In the genomic region with DNA sequence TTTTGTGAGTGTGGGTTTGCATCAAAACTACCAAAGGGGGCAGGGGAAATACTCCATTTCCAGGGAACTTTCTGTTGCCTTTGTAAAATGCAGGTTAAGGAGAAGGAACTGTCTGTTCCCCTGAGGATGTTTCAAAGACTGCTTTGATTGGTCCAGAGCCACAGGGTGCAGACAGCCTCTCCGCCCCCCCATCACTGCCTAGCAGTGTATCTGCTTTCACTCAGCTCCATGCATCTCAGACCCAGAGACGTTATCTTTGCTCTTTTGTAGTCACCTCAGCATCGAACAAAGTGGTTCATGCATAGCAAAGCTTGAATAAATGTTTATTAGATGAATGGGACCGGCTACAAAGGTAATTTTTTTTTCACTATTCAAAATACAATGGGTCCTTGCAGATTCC, we compare ENCODE assay signal across 30 mouse cellular contexts. TPM values are rescaled to one million over a fixed set of nuclear protein-coding genes. Genes with fewer than 3 reads are reported as not detected.
DNase-seq lines count a peak whose midpoint lies in the region; ATAC-seq and TF ChIP-seq lines count a peak whose summit lies in the region.
"Had no signal": no experiment of that assay in that cellular context is flagged by ENCODE, and none has a peak within 500 bp of the region (broad histone marks: within the 10 kb centered on the region; RNA-seq: fewer than 3 reads in every experiment).

No protein-coding gene starts in this region.

- H3K9me3 ChIP-seq in forebrain, embryonic 10.5 days = no peaks in the 10 kb centered on the region
- H3K9me3 ChIP-seq in forebrain, embryonic 15.5 days = no peaks in the 10 kb centered on the region
- H3K9me3 ChIP-seq in hindbrain, embryonic 14.5 days (ENCODE audit: control insufficient read depth, low read length) = no peaks in the 10 kb centered on the region
- no peaks in the 10 kb centered on the region for H3K9me3 ChIP-seq in hindbrain, embryonic 13.5 days
- H3K9me3 ChIP-seq in midbrain, embryonic 15.5 days = no peaks in the 10 kb centered on the region
- no peaks in the 10 kb centered on the region for H3K9me3 ChIP-seq in lung, postnatal 0 days (ENCODE audit: low read length)
- H3K9me3 ChIP-seq: embryonic facial prominence, embryonic 13.5 days; G1E; heart, embryonic 12.5 days; hindbrain, embryonic 15.5 days; liver, embryonic 12.5 days; neural tube, embryonic 15.5 days had no signal

- H3K36me3 ChIP-seq in forebrain, embryonic 10.5 days (replicated peaks) = no peaks in the 10 kb centered on the region
- H3K36me3 ChIP-seq in forebrain, embryonic 15.5 days = no peaks in the 10 kb centered on the region
- H3K36me3 ChIP-seq in hindbrain, embryonic 14.5 days (replicated peaks; ENCODE audit: control insufficient read depth, insufficient read depth) = no peaks in the 10 kb centered on the region
- no peaks in the 10 kb centered on the region for H3K36me3 ChIP-seq in hindbrain, embryonic 13.5 days
- no peaks in the 10 kb centered on the region for H3K36me3 ChIP-seq in midbrain, embryonic 15.5 days (replicated peaks)
- no peaks in the 10 kb centered on the region for H3K36me3 ChIP-seq in lung, postnatal 0 days (ENCODE audit: insufficient read depth, low read length)
- H3K36me3 ChIP-seq: embryonic facial prominence, embryonic 13.5 days; G1E; heart, embryonic 12.5 days; hindbrain, embryonic 15.5 days; liver, embryonic 12.5 days; neural tube, embryonic 15.5 days had no signal

- H3K4me3 ChIP-seq in forebrain, embryonic 10.5 days = no peak overlapping the region
- H3K4me3 ChIP-seq in forebrain, embryonic 15.5 days = no peak overlapping the region
- no peak overlapping the region for H3K4me3 ChIP-seq in hindbrain, embryonic 14.5 days (replicated peaks; ENCODE audit: low read length)
- H3K4me3 ChIP-seq in hindbrain, embryonic 13.5 days = no peak overlapping the region
- no peak overlapping the region for H3K4me3 ChIP-seq in midbrain, embryonic 15.5 days
- no peak overlapping the region for H3K4me3 ChIP-seq in lung, postnatal 0 days (ENCODE audit: low read depth, low read length)
- H3K4me3 ChIP-seq: embryonic facial prominence, embryonic 13.5 days; heart, embryonic 12.5 days; hindbrain, embryonic 15.5 days; liver, embryonic 12.5 days; neural tube, embryonic 15.5 days had no signal

- H3K4me1 ChIP-seq in forebrain, embryonic 10.5 days = peaks cover 40% of the 10 kb centered on the region
- H3K4me1 ChIP-seq in forebrain, embryonic 15.5 days = peaks cover 28% of the 10 kb centered on the region
- H3K4me1 ChIP-seq in hindbrain, embryonic 14.5 days (replicated peaks; ENCODE audit: control insufficient read depth, insufficient read depth, low read length) = peaks cover 7% of the 10 kb centered on the region; the same call in 1 of the 2 replicates
- peaks cover 26% of the 10 kb centered on the region for H3K4me1 ChIP-seq in hindbrain, embryonic 13.5 days (replicated peaks)
- peaks cover 28% of the 10 kb centered on the region for H3K4me1 ChIP-seq in midbrain, embryonic 15.5 days
- H3K4me1 ChIP-seq in lung, postnatal 0 days (ENCODE audit: insufficient read depth, low read depth, low read length) = no peaks in the 10 kb centered on the region; the same call in 1 of the 2 replicates

- WGBS in forebrain, embryonic 10.5 days = 55% methylated on average over 4 of the region's 4 CpGs
- WGBS in forebrain, embryonic 15.5 days = 24% methylated on average over 4 of the region's 4 CpGs
- WGBS in hindbrain, embryonic 14.5 days = 25% methylated on average over 4 of the region's 4 CpGs
- WGBS in hindbrain, embryonic 13.5 days = 26% methylated on average over 4 of the region's 4 CpGs
- 13% methylated on average over 4 of the region's 4 CpGs for WGBS in midbrain, embryonic 15.5 days
- WGBS in lung, postnatal 0 days = 53% methylated on average over 4 of the region's 4 CpGs

- H3K9ac ChIP-seq in forebrain, embryonic 15.5 days (replicated peaks) = no peak overlapping the region
- H3K9ac ChIP-seq in hindbrain, embryonic 14.5 days = 0 out of 2 replicates have a peak overlapping the region, but pooled peaks have one; percentile 12
- no peak overlapping the region for H3K9ac ChIP-seq in hindbrain, embryonic 13.5 days
- H3K9ac ChIP-seq in midbrain, embryonic 15.5 days = no peak overlapping the region
- no peak overlapping the region for H3K9ac ChIP-seq in lung, postnatal 0 days (replicated peaks; ENCODE audit: low read depth)
- H3K9ac ChIP-seq: embryonic facial prominence, embryonic 13.5 days; heart, embryonic 12.5 days; hindbrain, embryonic 15.5 days; liver, embryonic 12.5 days; liver, postnatal 0 days; neural tube, embryonic 15.5 days had no signal

- TF ChIP-seq CTCF in lung, postnatal 0 days (IDR thresholded peaks at IDR 0.05) = no peak

- no peak for TF ChIP-seq EP300 in lung, postnatal 0 days (IDR thresholded peaks at IDR 0.05)

- no peak for DNase-seq in forebrain, embryonic 10.5 days (ENCODE audit: extremely low spot score, low spot score)
- DNase-seq in hindbrain, embryonic 14.5 days (ENCODE audit: low spot score) = no peak
- DNase-seq in CD4-positive helper T cell, adult 2 months (ENCODE audit: low read depth, low spot score) = peak; percentile 18
- no peak for DNase-seq in lung, postnatal 0 days (ENCODE audit: low spot score)
- DNase-seq: adrenal gland, postnatal 10 days; cerebellum, adult 18-20 months; cerebellum, postnatal 10 days; gastrocnemius, postnatal 14 days; heart, adult 11 months; heart, postnatal 4 days; kidney, adult 11 months; kidney, postnatal 14 days; left cerebral cortex, postnatal 4 days; liver, postnatal 0 days; lung, postnatal 4 days; retina, postnatal 1 day; right cerebral cortex, postnatal 25 days; spleen, adult 18-20 months; thymus, postnatal 25 days had no signal

- ATAC-seq in forebrain, embryonic 15.5 days (replicated peaks) = no peak
- no peak for ATAC-seq in hindbrain, embryonic 14.5 days (ENCODE audit: low FRiP score)
- ATAC-seq in hindbrain, embryonic 13.5 days (ENCODE audit: low FRiP score) = no peak
- peak; percentile 69 for ATAC-seq in midbrain, embryonic 15.5 days (replicated peaks)
- no peak for ATAC-seq in megakaryocyte, adult 5-6 weeks (ENCODE audit: poor library complexity, severe bottlenecking)
- ATAC-seq in lung, postnatal 0 days = no peak
- ATAC-seq: inflammation-experienced regulatory T-cells, adult 6 months; liver, embryonic 12.5 days; liver, postnatal 0 days had no signal

- no peak overlapping the region for H3K4me2 ChIP-seq in forebrain, embryonic 15.5 days (replicated peaks)
- no peak overlapping the region for H3K4me2 ChIP-seq in hindbrain, embryonic 14.5 days (replicated peaks)
- no peak overlapping the region for H3K4me2 ChIP-seq in hindbrain, embryonic 13.5 days
- no peak overlapping the region for H3K4me2 ChIP-seq in midbrain, embryonic 15.5 days
- H3K4me2 ChIP-seq in lung, postnatal 0 days (replicated peaks; ENCODE audit: low read depth, low read length) = no peak overlapping the region
- H3K4me2 ChIP-seq: embryonic facial prominence, embryonic 13.5 days; heart, embryonic 12.5 days; hindbrain, embryonic 15.5 days; liver, embryonic 12.5 days; neural tube, embryonic 15.5 days had no signal

- H3K27me3 ChIP-seq in forebrain, embryonic 10.5 days (ENCODE audit: poor library complexity, severe bottlenecking) = peaks cover 16% of the 10 kb centered on the region
- H3K27me3 ChIP-seq in forebrain, embryonic 15.5 days = no peaks in the 10 kb centered on the region
- H3K27me3 ChIP-seq in hindbrain, embryonic 14.5 days (ENCODE audit: control insufficient read depth, insufficient read depth, low read length) = no peaks in the 10 kb centered on the region
- H3K27me3 ChIP-seq in hindbrain, embryonic 13.5 days = no peaks in the 10 kb centered on the region
- H3K27me3 ChIP-seq in midbrain, embryonic 15.5 days (replicated peaks) = no peaks in the 10 kb centered on the region
- H3K27me3 ChIP-seq in lung, postnatal 0 days (replicated peaks; ENCODE audit: insufficient read depth, low read length) = no peaks in the 10 kb centered on the region
- H3K27me3 ChIP-seq: embryonic facial prominence, embryonic 13.5 days; heart, embryonic 12.5 days; hindbrain, embryonic 15.5 days; liver, embryonic 12.5 days; neural tube, embryonic 15.5 days had no signal

- H3K27ac ChIP-seq in forebrain, embryonic 10.5 days = 0 out of 2 replicates have a peak overlapping the region, but pooled peaks have one; percentile 35
- H3K27ac ChIP-seq in forebrain, embryonic 15.5 days (replicated peaks) = no peak overlapping the region
- H3K27ac ChIP-seq in hindbrain, embryonic 14.5 days = no peak overlapping the region
- no peak overlapping the region for H3K27ac ChIP-seq in hindbrain, embryonic 13.5 days
- H3K27ac ChIP-seq in midbrain, embryonic 15.5 days = 0 out of 2 replicates have a peak overlapping the region, but pooled peaks have one; percentile 12
- H3K27ac ChIP-seq in lung, postnatal 0 days (ENCODE audit: low read length) = no peak overlapping the region
- H3K27ac ChIP-seq: embryonic facial prominence, embryonic 13.5 days; hindbrain, embryonic 15.5 days; liver, embryonic 12.5 days; neural tube, embryonic 15.5 days had no signal

RNA-seq across cellular contexts. Expression of a gene that starts 38.9 kb away (rescaled TPM):
- 0.18 and 0.22 TPM in 2 replicates for polyA plus RNA-seq in forebrain, embryonic 10.5 days (2016; fragmentation: Nextera tagmentation; extraction: Ambion mirVana)
- 1.8 and 2.3 TPM in 2 replicates for polyA plus RNA-seq in forebrain, embryonic 15.5 days (2015; fragmentation: Nextera tagmentation; extraction: Ambion mirVana)
- polyA plus RNA-seq in hindbrain, embryonic 14.5 days (2014; fragmentation: Nextera tagmentation; extraction: Ambion mirVana) = 3.6 and 3.7 TPM in 2 replicates
- 2.0 and 2.2 TPM in 2 replicates for polyA plus RNA-seq in hindbrain, embryonic 13.5 days (2015; fragmentation: Nextera tagmentation; extraction: Ambion mirVana)
- polyA plus RNA-seq in midbrain, embryonic 15.5 days (2015; fragmentation: Nextera tagmentation; extraction: Ambion mirVana) = 2.4 and 2.9 TPM in 2 replicates
- 10.8 and 16.8 TPM in 2 replicates for total RNA-seq in megakaryocyte, adult 5-6 weeks (2015)
- total RNA-seq in megakaryocyte, adult 5-6 weeks (2017) = 4.9 and 7.2 TPM in 2 replicates
- polyA plus RNA-seq in lung, postnatal 0 days (2015; fragmentation: Nextera tagmentation; extraction: Ambion mirVana) = 1.6 and 2.0 TPM in 2 replicates

Comparison
In these comparisons a context has a peak if more than half of its experiments do, and no peak if none do; other contexts are left out.
1. H3K27ac ChIP-seq: peak in forebrain, embryonic 10.5 days (single experiment) and midbrain, embryonic 15.5 days (single experiment); none in forebrain, embryonic 15.5 days (single experiment), hindbrain, embryonic 14.5 days (single experiment), hindbrain, embryonic 13.5 days (single experiment) and lung, postnatal 0 days (single experiment).